Mouse (Mus musculus) olfactory bulb, adult 2 months (tissue): ENCODE results near the gene Fam189b. TPM values are rescaled to one million over a fixed set of nuclear protein-coding genes. Genes with fewer than 3 reads are reported as not detected.

ENCODE experiments used
- H3K27ac ChIP-seq: fragments of 200-500 bp; 2 replicates; pipeline ENCODE4 v1.5.1; 2012; ENCODE audit warnings: low read depth, low read length; ENCODE audit not compliant: insufficient read depth
- H3K4me1 ChIP-seq: fragments of 200-500 bp; 2 replicates; pipeline ENCODE4 v1.6.1; 2012; ENCODE audit warnings: low read length; ENCODE audit not compliant: control insufficient read depth, insufficient read depth
- H3K4me3 ChIP-seq: fragments of 200-500 bp; 2 replicates; pipeline ENCODE4 v1.5.1; 2012; ENCODE audit warnings: mild to moderate bottlenecking, low read depth, low read length, moderate library complexity; ENCODE audit not compliant: insufficient read depth
- CTCF ChIP-seq: fragments of 200-500 bp; IDR thresholded peaks from 2 replicates; pipeline ENCODE4 v1.5.1; 2012; ENCODE audit warnings: low read depth, mild to moderate bottlenecking, low read length, moderate library complexity; ENCODE audit not compliant: insufficient read depth
- POLR2A ChIP-seq: fragments of 200-500 bp; IDR thresholded peaks from 2 replicates; pipeline ENCODE4 v1.6.1; 2012; ENCODE audit warnings: mild to moderate bottlenecking, low read depth, low read length, moderate library complexity; ENCODE audit not compliant: insufficient read depth
- WGBS: fragments of 180-500 bp; shearing (Covaris S2); methylation state at CpG from one replicate; pipeline ENCODE4 v1.1.7; 2018; 5-methylcytosine and 5-hydroxymethylcytosine counted together
- polyA plus RNA-seq: library from polyadenylated mRNA; stranded (reverse); fragments of >200 nt; gene quantifications from 2 replicates; pipeline ENCODE4 v1.2.4, GENCODE M21; 2012; ENCODE audit warnings: low replicate concordance; ENCODE audit not compliant: missing spikeins, insufficient read depth, insufficient read length

Gene Fam189b
- polyA plus RNA-seq, 1 experiment: not detected

GRCm38 (mm10) chr3:89228180-89228549, 45.2 kb downstream of the Fam189b start:
- TF ChIP-seq POLR2A: no peak
- TF ChIP-seq CTCF: peak; percentile 97
- Histone ChIP-seq H3K4me1 (peaks cover 48% of the 10 kb centered on the region), H3K27ac (peak overlapping the region; percentile 43), H3K4me3 (peak overlapping the region; percentile 45)
- WGBS: 0% methylated on average over 20 of the region's 20 CpGs

- Histone ChIP-seq H3K4me3 (peak within 1 kb of the TSS; percentile 45), H3K27ac (peak within 1 kb of the TSS; percentile 43), H3K4me1 (peaks cover 44% of the 10 kb centered on the region)
- WGBS: 49% methylated on average over 10 of the region's 10 CpGs
- TF ChIP-seq POLR2A (no peak), CTCF (no peak)
Observed at GRCm38 (mm10) chr3:89228836-89229235, 45.9 kb downstream of the Fam189b start, which contains the start of gene Muc1. Gene Muc1, plus strand, starts transcription at chr3:89229057.

- H3K4me1 ChIP-seq: peaks cover 39% of the 10 kb centered on the region
- no peak overlapping the region for H3K4me3 ChIP-seq
- WGBS: 62% methylated on average over 4 of the region's 4 CpGs
- TF ChIP-seq POLR2A (no peak), CTCF (no peak)
- H3K27ac ChIP-seq: no peak overlapping the region
Observed at GRCm38 (mm10) chr3:89229276-89229675, 46.3 kb downstream of the Fam189b start.

- no peak overlapping the region for H3K4me3 ChIP-seq
- H3K27ac ChIP-seq: no peak overlapping the region
- TF ChIP-seq CTCF (no peak), POLR2A (no peak)
- WGBS: 81% methylated on average over 2 of the region's 2 CpGs
- peaks cover 26% of the 10 kb centered on the region for H3K4me1 ChIP-seq
Observed at GRCm38 (mm10) chr3:89230561-89230960, 47.6 kb downstream of the Fam189b start.

- TF ChIP-seq CTCF: no peak
- TF ChIP-seq POLR2A: no peak
- Histone ChIP-seq H3K4me1 (peaks cover 19% of the 10 kb centered on the region), H3K4me3 (no peak overlapping the region), H3K27ac (no peak overlapping the region)
- 78% methylated on average over 7 of the region's 7 CpGs for WGBS
Observed at GRCm38 (mm10) chr3:89231345-89231744, 48.4 kb downstream of the Fam189b start.

GRCm38 (mm10) chr3:89231772-89232275, 48.9 kb downstream of the Fam189b start:
- Histone ChIP-seq H3K27ac (no peak overlapping the region), H3K4me1 (peaks cover 16% of the 10 kb centered on the region), H3K4me3 (no peak overlapping the region)
- 76% methylated on average over 16 of the region's 16 CpGs for WGBS
- no peak for TF ChIP-seq CTCF
- no peak for TF ChIP-seq POLR2A

GRCm38 (mm10) chr3:89232614-89233013, 49.7 kb downstream of the Fam189b start:
- TF ChIP-seq CTCF (no peak), POLR2A (no peak)
- H3K4me3 ChIP-seq: no peak overlapping the region
- H3K27ac ChIP-seq: no peak overlapping the region
- 75% methylated on average over 6 of the region's 6 CpGs for WGBS
- H3K4me1 ChIP-seq: peaks cover 15% of the 10 kb centered on the region

GRCm38 (mm10) chr3:89233562-89234110, 50.7 kb downstream of the Fam189b start:
- H3K4me1 ChIP-seq: peaks cover 8% of the 10 kb centered on the region
- H3K4me3 ChIP-seq: no peak overlapping the region
- TF ChIP-seq POLR2A (no peak), CTCF (no peak)
- no peak overlapping the region for H3K27ac ChIP-seq
- 57% methylated on average over 14 of the region's 14 CpGs for WGBS

GRCm38 (mm10) chr3:89236516-89236915, 53.6 kb downstream of the Fam189b start:
- WGBS: 89% methylated on average over 10 of the region's 10 CpGs
- H3K27ac ChIP-seq: no peak overlapping the region
- peaks cover 10% of the 10 kb centered on the region for H3K4me1 ChIP-seq
- TF ChIP-seq CTCF (no peak), POLR2A (no peak)
- H3K4me3 ChIP-seq: no peak overlapping the region

- Histone ChIP-seq H3K4me3 (no peak overlapping the region), H3K27ac (no peak overlapping the region), H3K4me1 (peaks cover 13% of the 10 kb centered on the region)
- TF ChIP-seq CTCF: no peak
- no peak for TF ChIP-seq POLR2A
- WGBS: 90% methylated on average over 21 of the region's 21 CpGs
Observed at GRCm38 (mm10) chr3:89237682-89238081, 54.7 kb downstream of the Fam189b start.
